Mouse (Mus musculus): ENCODE measurements around the gene Mei1. TPM values are rescaled to one million over a fixed set of nuclear protein-coding genes. Genes with fewer than 3 reads are reported as not detected.

Gene Mei1
- polyA plus RNA-seq (2015; fragmentation: Nextera tagmentation; extraction: Ambion mirVana): not detected in 2 replicates

GRCm38 (mm10) chr15:82069898-82070297 is at the start of gene Mei1:
Gene Mei1, plus strand, starts transcription at chr15:82069996.
- no peak for ATAC-seq (ENCODE audit: low read depth)
- WGBS: 14% methylated on average over 40 of the region's 40 CpGs
- peaks cover 31% of the 10 kb centered on the region for H3K27me3 ChIP-seq (ENCODE audit: control insufficient read depth, insufficient read depth, low read depth, low read length)
- H3K27ac ChIP-seq (ENCODE audit: low read length): no peak within 1 kb of the TSS
- H3K36me3 ChIP-seq (ENCODE audit: control insufficient read depth, insufficient read depth, low read length): no peaks in the 10 kb centered on the region
- H3K9ac ChIP-seq (ENCODE audit: low read length): no peak within 1 kb of the TSS
- 0 out of 2 replicates have a peak, but pooled peaks cover 5% of the 10 kb centered on the region for H3K9me3 ChIP-seq (ENCODE audit: control insufficient read depth, low read length)
- H3K4me2 ChIP-seq (ENCODE audit: low read depth, low read length): peak within 1 kb of the TSS; percentile 21; the same call in 1 of the 2 replicates
- H3K4me3 ChIP-seq (ENCODE audit: low read length): peak within 1 kb of the TSS; percentile 5; the same call in 1 of the 2 replicates
- H3K4me1 ChIP-seq (replicated peaks; ENCODE audit: control insufficient read depth, insufficient read depth, low read length): no peaks in the 10 kb centered on the region

- Histone ChIP-seq H3K4me1 (replicated peaks; ENCODE audit: control insufficient read depth, insufficient read depth, low read length) (no peaks in the 10 kb centered on the region; the same call in 1 of the 2 replicates), H3K9me3 (ENCODE audit: control insufficient read depth, low read length) (no peaks in the 10 kb centered on the region), H3K27me3 (ENCODE audit: control insufficient read depth, insufficient read depth, low read depth, low read length) (no peaks in the 10 kb centered on the region), H3K27ac (ENCODE audit: low read length) (no peak overlapping the region), H3K9ac (ENCODE audit: low read length) (no peak overlapping the region), H3K36me3 (ENCODE audit: control insufficient read depth, insufficient read depth, low read length) (peaks cover 31% of the 10 kb centered on the region), H3K4me2 (ENCODE audit: low read depth, low read length) (no peak overlapping the region), H3K4me3 (ENCODE audit: low read length) (no peak overlapping the region)
- no peak for ATAC-seq (ENCODE audit: low read depth)
- 66% methylated on average over 13 of the region's 13 CpGs for WGBS
Measured at GRCm38 (mm10) chr15:82022535-82023088, 47.2 kb upstream of the Mei1 start.

- Histone ChIP-seq H3K27ac (ENCODE audit: low read length) (no peak overlapping the region), H3K27me3 (ENCODE audit: control insufficient read depth, insufficient read depth, low read depth, low read length) (no peaks in the 10 kb centered on the region), H3K4me1 (replicated peaks; ENCODE audit: control insufficient read depth, insufficient read depth, low read length) (no peaks in the 10 kb centered on the region), H3K9me3 (ENCODE audit: control insufficient read depth, low read length) (no peaks in the 10 kb centered on the region), H3K36me3 (ENCODE audit: control insufficient read depth, insufficient read depth, low read length) (peaks cover 38% of the 10 kb centered on the region), H3K9ac (ENCODE audit: low read length) (no peak overlapping the region), H3K4me3 (ENCODE audit: low read length) (no peak overlapping the region), H3K4me2 (ENCODE audit: low read depth, low read length) (no peak overlapping the region)
- ATAC-seq (ENCODE audit: low read depth): no peak
- WGBS: 78% methylated on average over 6 of the region's 6 CpGs
Measured at GRCm38 (mm10) chr15:82023965-82024635, 45.7 kb upstream of the Mei1 start.

GRCm38 (mm10) chr15:82027276-82027675 is 42.5 kb upstream of the Mei1 start:
- Histone ChIP-seq H3K9me3 (ENCODE audit: control insufficient read depth, low read length) (no peaks in the 10 kb centered on the region), H3K4me2 (ENCODE audit: low read depth, low read length) (no peak overlapping the region), H3K4me3 (ENCODE audit: low read length) (no peak overlapping the region), H3K36me3 (ENCODE audit: control insufficient read depth, insufficient read depth, low read length) (peaks cover 41% of the 10 kb centered on the region), H3K4me1 (replicated peaks; ENCODE audit: control insufficient read depth, insufficient read depth, low read length) (no peaks in the 10 kb centered on the region), H3K27me3 (ENCODE audit: control insufficient read depth, insufficient read depth, low read depth, low read length) (no peaks in the 10 kb centered on the region), H3K9ac (ENCODE audit: low read length) (no peak overlapping the region), H3K27ac (ENCODE audit: low read length) (no peak overlapping the region)
- ATAC-seq (ENCODE audit: low read depth): no peak
- 82% methylated on average over 7 of the region's 7 CpGs for WGBS

GRCm38 (mm10) chr15:82027726-82028125 is 42.1 kb upstream of the Mei1 start:
- H3K27ac ChIP-seq (ENCODE audit: low read length): no peak overlapping the region
- ATAC-seq (ENCODE audit: low read depth): no peak
- no peaks in the 10 kb centered on the region for H3K4me1 ChIP-seq (replicated peaks; ENCODE audit: control insufficient read depth, insufficient read depth, low read length)
- no peak overlapping the region for H3K4me2 ChIP-seq (ENCODE audit: low read depth, low read length)
- H3K27me3 ChIP-seq (ENCODE audit: control insufficient read depth, insufficient read depth, low read depth, low read length): no peaks in the 10 kb centered on the region
- H3K36me3 ChIP-seq (ENCODE audit: control insufficient read depth, insufficient read depth, low read length): peaks cover 41% of the 10 kb centered on the region
- no peak overlapping the region for H3K4me3 ChIP-seq (ENCODE audit: low read length)
- no peak overlapping the region for H3K9ac ChIP-seq (ENCODE audit: low read length)
- no peaks in the 10 kb centered on the region for H3K9me3 ChIP-seq (ENCODE audit: control insufficient read depth, low read length)
- 81% methylated on average over 7 of the region's 7 CpGs for WGBS

GRCm38 (mm10) chr15:82032386-82032785 is 37.4 kb upstream of the Mei1 start:
- no peaks in the 10 kb centered on the region for H3K4me1 ChIP-seq (replicated peaks; ENCODE audit: control insufficient read depth, insufficient read depth, low read length)
- H3K27me3 ChIP-seq (ENCODE audit: control insufficient read depth, insufficient read depth, low read depth, low read length): no peaks in the 10 kb centered on the region
- no peak for ATAC-seq (ENCODE audit: low read depth)
- no peak overlapping the region for H3K27ac ChIP-seq (ENCODE audit: low read length)
- H3K9ac ChIP-seq (ENCODE audit: low read length): no peak overlapping the region
- H3K9me3 ChIP-seq (ENCODE audit: control insufficient read depth, low read length): no peaks in the 10 kb centered on the region
- H3K36me3 ChIP-seq (ENCODE audit: control insufficient read depth, insufficient read depth, low read length): peaks cover 18% of the 10 kb centered on the region
- WGBS: 85% methylated on average over 7 of the region's 7 CpGs
- H3K4me2 ChIP-seq (ENCODE audit: low read depth, low read length): no peak overlapping the region
- H3K4me3 ChIP-seq (ENCODE audit: low read length): no peak overlapping the region

GRCm38 (mm10) chr15:82033762-82034161 is 36.0 kb upstream of the Mei1 start, which contains the start of gene Desi1:
Gene Desi1, minus strand, starts transcription at chr15:82033862.
- Histone ChIP-seq H3K9me3 (ENCODE audit: control insufficient read depth, low read length) (no peaks in the 10 kb centered on the region), H3K4me3 (ENCODE audit: low read length) (no peak within 1 kb of the TSS), H3K27me3 (ENCODE audit: control insufficient read depth, insufficient read depth, low read depth, low read length) (no peaks in the 10 kb centered on the region), H3K36me3 (ENCODE audit: control insufficient read depth, insufficient read depth, low read length) (peaks cover 11% of the 10 kb centered on the region), H3K4me2 (ENCODE audit: low read depth, low read length) (no peak within 1 kb of the TSS), H3K9ac (ENCODE audit: low read length) (no peak within 1 kb of the TSS), H3K27ac (ENCODE audit: low read length) (no peak within 1 kb of the TSS), H3K4me1 (replicated peaks; ENCODE audit: control insufficient read depth, insufficient read depth, low read length) (no peaks in the 10 kb centered on the region)
- 86% methylated on average over 4 of the region's 4 CpGs for WGBS
- ATAC-seq (ENCODE audit: low read depth): no peak

- H3K36me3 ChIP-seq (ENCODE audit: control insufficient read depth, insufficient read depth, low read length): peaks cover 14% of the 10 kb centered on the region
Measured at GRCm38 (mm10) chr15:82035904-82036689, 33.7 kb upstream of the Mei1 start.

GRCm38 (mm10) chr15:82040650-82041049 is 29.1 kb upstream of the Mei1 start:
- WGBS: 82% methylated on average over 1 of the region's 1 CpGs
- Histone ChIP-seq H3K36me3 (ENCODE audit: control insufficient read depth, insufficient read depth, low read length) (peaks cover 25% of the 10 kb centered on the region), H3K9me3 (ENCODE audit: control insufficient read depth, low read length) (no peaks in the 10 kb centered on the region), H3K9ac (ENCODE audit: low read length) (no peak overlapping the region), H3K4me1 (replicated peaks; ENCODE audit: control insufficient read depth, insufficient read depth, low read length) (0 out of 2 replicates have a peak, but pooled peaks cover 3% of the 10 kb centered on the region), H3K4me2 (ENCODE audit: low read depth, low read length) (no peak overlapping the region), H3K27me3 (ENCODE audit: control insufficient read depth, insufficient read depth, low read depth, low read length) (no peaks in the 10 kb centered on the region), H3K4me3 (ENCODE audit: low read length) (no peak overlapping the region), H3K27ac (ENCODE audit: low read length) (no peak overlapping the region)
- ATAC-seq (ENCODE audit: low read depth): 0 out of 2 replicates have a peak, but pooled peaks have one; percentile 57

More at GRCm38 (mm10) chr15:82035904-82036689, 33.7 kb upstream of the Mei1 start:
- 76% methylated on average over 12 of the region's 12 CpGs for WGBS
- no peak overlapping the region for H3K4me3 ChIP-seq (ENCODE audit: low read length)
- ATAC-seq (ENCODE audit: low read depth): no peak
- H3K27me3 ChIP-seq (ENCODE audit: control insufficient read depth, insufficient read depth, low read depth, low read length): no peaks in the 10 kb centered on the region
- no peak overlapping the region for H3K4me2 ChIP-seq (ENCODE audit: low read depth, low read length)
- no peak overlapping the region for H3K27ac ChIP-seq (ENCODE audit: low read length)
- H3K4me1 ChIP-seq (replicated peaks; ENCODE audit: control insufficient read depth, insufficient read depth, low read length): no peaks in the 10 kb centered on the region
- H3K9ac ChIP-seq (ENCODE audit: low read length): no peak overlapping the region
- no peaks in the 10 kb centered on the region for H3K9me3 ChIP-seq (ENCODE audit: control insufficient read depth, low read length)

Measured in lung, embryonic 16.5 days (tissue).